Mouse (Mus musculus): ENCODE results near the gene Tas2r134. TPM values are rescaled to one million over a fixed set of nuclear protein-coding genes. Genes with fewer than 3 reads are reported as not detected.

The Tas2r134 gene
- total RNA-seq (2021), result not detected

- no peak for DNase-seq
- intact Hi-C loops (cut with DNase I), result no loop called here
Observed at GRCm38 (mm10) chr2:51627211-51627610, at the start of gene Tas2r134. Gene Tas2r134 (plus strand): TSS chr2:51627511.

- DNase-seq, result no peak
- intact Hi-C loops (cut with DNase I), result no loop called here
Observed at GRCm38 (mm10) chr2:51579767-51580166, 47.5 kb upstream of the Tas2r134 start.

GRCm38 (mm10) chr2:51584050-51585046 is 43.0 kb upstream of the Tas2r134 start:
- no peak for DNase-seq
- intact Hi-C loops (cut with DNase I), result no loop called here

GRCm38 (mm10) chr2:51588336-51588735 is 39.0 kb upstream of the Tas2r134 start:
- intact Hi-C loops (cut with DNase I), result no loop called here
- DNase-seq, result no peak

- no peak for DNase-seq
- intact Hi-C loops (cut with DNase I), result no loop called here
Observed at GRCm38 (mm10) chr2:51588895-51589294, 38.4 kb upstream of the Tas2r134 start.

GRCm38 (mm10) chr2:51589627-51590026 is 37.7 kb upstream of the Tas2r134 start:
- no peak for DNase-seq
- intact Hi-C loops (cut with DNase I), result no loop called here

- intact Hi-C loops (cut with DNase I), result no loop called here
- DNase-seq, result no peak
Observed at GRCm38 (mm10) chr2:51590308-51590707, 37.0 kb upstream of the Tas2r134 start.

GRCm38 (mm10) chr2:51592157-51592556 is 35.2 kb upstream of the Tas2r134 start:
- DNase-seq, result no peak
- intact Hi-C loops (cut with DNase I), result no loop called here

GRCm38 (mm10) chr2:51599473-51600201 is 27.7 kb upstream of the Tas2r134 start:
- intact Hi-C loops (cut with DNase I), result no loop called here
- DNase-seq, result no peak

- DNase-seq, result no peak
- intact Hi-C loops (cut with DNase I), result no loop called here
Observed at GRCm38 (mm10) chr2:51600202-51600487, 27.2 kb upstream of the Tas2r134 start.

GRCm38 (mm10) chr2:51600873-51601272 is 26.4 kb upstream of the Tas2r134 start:
- intact Hi-C loops (cut with DNase I), result no loop called here
- no peak for DNase-seq

GRCm38 (mm10) chr2:51610305-51610704 is 17.0 kb upstream of the Tas2r134 start:
- peak; percentile 67 for DNase-seq
- intact Hi-C loops (cut with DNase I), result no loop called here

- DNase-seq, result peak; percentile 21
- intact Hi-C loops (cut with DNase I), result no loop called here
Observed at GRCm38 (mm10) chr2:51610897-51611296, 16.4 kb upstream of the Tas2r134 start.

GRCm38 (mm10) chr2:51613716-51614115 is 13.6 kb upstream of the Tas2r134 start:
- intact Hi-C loops (cut with DNase I), result no loop called here
- DNase-seq, result no peak

GRCm38 (mm10) chr2:51621931-51622330 is 5.4 kb upstream of the Tas2r134 start:
- no peak for DNase-seq
- intact Hi-C loops (cut with DNase I), result no loop called here

GRCm38 (mm10) chr2:51626007-51626406 is 1.3 kb upstream of the Tas2r134 start:
- intact Hi-C loops (cut with DNase I), result no loop called here
- DNase-seq, result no peak

- intact Hi-C loops (cut with DNase I), result no loop called here
- DNase-seq, result no peak
Observed at GRCm38 (mm10) chr2:51631428-51631827, 4.1 kb downstream of the Tas2r134 start.

- intact Hi-C loops (cut with DNase I), result no loop called here
- DNase-seq, result no peak
Observed at GRCm38 (mm10) chr2:51637681-51638080, 10.4 kb downstream of the Tas2r134 start.

- DNase-seq, result no peak
- intact Hi-C loops (cut with DNase I), result no loop called here
Observed at GRCm38 (mm10) chr2:51641635-51642034, 14.3 kb downstream of the Tas2r134 start.

GRCm38 (mm10) chr2:51643244-51644139 is 16.2 kb downstream of the Tas2r134 start:
- DNase-seq, result peak; percentile 59
- intact Hi-C loops (cut with DNase I), result no loop called here

- DNase-seq, result no peak
- intact Hi-C loops (cut with DNase I), result no loop called here
Observed at GRCm38 (mm10) chr2:51647972-51648371, 20.7 kb downstream of the Tas2r134 start.

Measured in left cerebral cortex, postnatal 4 days (tissue).